Mouse (Mus musculus): ENCODE data around the gene Plekhg6. TPM values are rescaled to one million over a fixed set of nuclear protein-coding genes. Genes with fewer than 3 reads are reported as not detected.

Plekhg6 gene
- polyA plus RNA-seq, 1 experiment from 2014 or later, result 0.12 TPM

DNA sequence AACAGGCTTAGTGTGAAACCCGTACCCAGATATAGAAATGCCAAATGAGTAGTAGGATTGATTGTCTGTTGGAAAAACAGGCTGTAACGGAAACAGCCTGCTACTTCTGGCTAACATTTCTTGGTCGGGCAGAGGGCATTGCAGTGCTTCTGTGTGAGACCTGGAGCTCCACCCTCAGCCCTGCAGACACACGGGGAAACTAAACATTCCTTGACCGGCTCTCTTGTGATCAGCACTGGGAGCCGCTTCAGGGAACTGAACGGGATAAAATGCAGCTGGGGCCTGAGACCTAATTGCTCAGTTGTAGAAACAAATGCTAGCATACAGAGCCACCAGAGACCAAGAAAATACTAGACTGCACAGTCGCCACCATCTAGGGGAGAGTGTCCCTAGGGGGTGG, 24.3 kb downstream of the Plekhg6 start:
- Histone ChIP-seq H3K4me3 (no peak overlapping the region), H3K9me3 (replicated peaks) (no peaks in the 10 kb centered on the region), H3K36me3 (peaks cover 28% of the 10 kb centered on the region), H3K4me1 (peaks cover 33% of the 10 kb centered on the region), H3K27ac (replicated peaks) (no peak overlapping the region), H3K27me3 (ENCODE audit: low read depth, poor library complexity, severe bottlenecking) (peaks cover 74% of the 10 kb centered on the region)
- WGBS, result 43% methylated on average over 8 of the region's 8 CpGs
- no peak for DNase-seq (ENCODE audit: low spot score)

DNA sequence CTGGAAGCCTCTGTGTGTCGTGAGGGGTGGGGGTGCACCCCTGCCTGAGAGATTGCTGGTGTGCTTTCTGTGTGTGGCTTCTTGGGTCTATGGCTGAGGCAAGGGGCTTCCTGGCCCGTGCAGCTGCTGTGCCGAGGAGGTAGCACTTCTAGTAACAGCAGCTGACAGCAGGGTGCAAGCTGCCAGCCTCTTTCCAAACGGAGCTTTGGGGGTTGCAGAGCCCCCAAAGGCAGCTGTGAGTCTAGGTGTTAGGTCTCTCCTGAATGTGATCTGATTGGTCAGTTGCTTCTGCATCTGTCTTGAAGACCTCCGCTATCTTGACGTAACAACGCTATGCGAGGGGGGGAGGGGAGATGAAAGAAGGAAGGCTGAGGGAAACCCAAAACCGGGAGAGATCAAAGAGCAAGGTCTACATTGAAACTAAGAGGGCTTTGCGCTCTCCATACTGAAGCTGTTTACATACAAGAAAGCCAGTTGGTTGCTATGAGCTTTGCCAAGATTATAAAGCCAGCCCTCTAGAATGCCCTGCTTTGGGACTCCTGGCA, 25.3 kb downstream of the Plekhg6 start:
- H3K27ac ChIP-seq (replicated peaks), result no peak overlapping the region; the same call in 1 of the 2 replicates
- 7% methylated on average over 10 of the region's 10 CpGs for WGBS
- peaks cover 74% of the 10 kb centered on the region for H3K27me3 ChIP-seq (ENCODE audit: low read depth, poor library complexity, severe bottlenecking)
- peaks cover 38% of the 10 kb centered on the region for H3K4me1 ChIP-seq
- H3K9me3 ChIP-seq (replicated peaks), result no peaks in the 10 kb centered on the region
- H3K4me3 ChIP-seq, result peak overlapping the region; percentile 31; the same call in 1 of the 2 replicates
- peak; percentile 34 for DNase-seq (ENCODE audit: low spot score)
- H3K36me3 ChIP-seq, result peaks cover 24% of the 10 kb centered on the region

DNA sequence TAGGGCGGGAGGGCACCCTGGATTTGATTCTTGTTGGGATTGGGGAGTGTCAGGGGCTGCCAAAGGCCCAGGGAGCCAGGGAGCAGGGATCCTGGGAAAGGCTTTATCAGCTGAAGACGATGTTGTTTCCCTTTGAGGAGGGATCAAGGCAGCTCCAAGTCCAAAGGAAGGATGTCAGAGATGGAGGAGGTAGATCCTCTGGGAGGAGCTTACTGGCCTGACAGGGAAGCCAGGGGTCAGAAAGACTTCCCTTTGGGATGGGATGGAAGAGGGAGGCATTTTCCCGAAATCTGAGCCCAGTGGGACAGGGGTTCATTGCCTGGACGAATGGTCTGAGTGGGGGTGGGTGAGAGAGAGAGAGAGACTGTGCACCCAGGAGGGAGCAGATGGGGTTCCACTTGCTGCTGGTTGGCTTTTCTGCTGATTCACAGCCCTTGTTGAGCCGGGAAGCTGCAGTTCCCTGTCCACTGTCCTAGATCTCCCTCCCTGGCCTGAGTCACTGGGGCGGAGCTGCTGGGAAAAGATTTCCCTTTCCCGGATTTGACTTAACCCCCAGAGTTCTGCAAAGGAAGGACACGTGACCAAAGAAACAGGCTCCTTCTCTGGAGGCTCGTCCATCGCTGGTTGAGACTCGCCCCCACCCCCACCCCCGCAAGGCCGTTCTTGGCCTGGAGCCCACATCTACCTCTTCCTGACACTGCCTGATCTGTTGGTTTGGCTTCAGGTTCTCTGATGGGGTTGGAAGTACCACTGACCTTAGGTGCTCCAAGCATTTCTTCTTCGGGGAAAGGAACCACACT, 26.0 kb downstream of the Plekhg6 start:
- Histone ChIP-seq H3K27me3 (ENCODE audit: low read depth, poor library complexity, severe bottlenecking) (peaks cover 73% of the 10 kb centered on the region), H3K4me3 (no peak overlapping the region), H3K36me3 (peaks cover 24% of the 10 kb centered on the region), H3K9me3 (replicated peaks) (no peaks in the 10 kb centered on the region), H3K4me1 (peaks cover 45% of the 10 kb centered on the region), H3K27ac (replicated peaks) (peak overlapping the region; percentile 24; the same call in 1 of the 2 replicates)
- DNase-seq (ENCODE audit: low spot score), result no peak
- WGBS, result 9% methylated on average over 14 of the region's 14 CpGs

DNA sequence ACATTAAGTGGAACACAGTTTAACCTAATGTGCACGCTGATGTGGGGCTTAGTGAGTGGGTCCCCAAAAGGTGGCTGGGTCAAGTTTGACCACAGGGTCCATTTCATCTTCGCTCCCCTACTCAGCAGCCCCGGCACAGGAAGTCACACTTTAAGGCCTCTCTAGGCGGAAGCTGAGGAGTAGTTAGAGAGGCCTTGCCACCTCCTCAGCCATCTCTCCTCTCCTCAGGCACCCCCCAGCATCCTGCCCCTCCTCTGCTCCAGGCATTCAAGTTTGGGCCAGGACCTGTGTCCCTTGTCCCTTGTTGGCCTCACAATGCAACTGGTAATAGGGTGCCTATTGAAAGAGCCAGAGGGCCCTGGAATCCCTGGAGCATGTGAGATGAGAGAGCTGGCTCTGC, 26.9 kb downstream of the Plekhg6 start:
- Histone ChIP-seq H3K27ac (replicated peaks) (peak overlapping the region; percentile 39; the same call in 1 of the 2 replicates), H3K36me3 (peaks cover 17% of the 10 kb centered on the region), H3K4me3 (no peak overlapping the region), H3K9me3 (replicated peaks) (no peaks in the 10 kb centered on the region), H3K27me3 (ENCODE audit: low read depth, poor library complexity, severe bottlenecking) (peaks cover 72% of the 10 kb centered on the region), H3K4me1 (peaks cover 54% of the 10 kb centered on the region)
- 79% methylated on average over 4 of the region's 4 CpGs for WGBS
- DNase-seq (ENCODE audit: low spot score), result no peak

DNA sequence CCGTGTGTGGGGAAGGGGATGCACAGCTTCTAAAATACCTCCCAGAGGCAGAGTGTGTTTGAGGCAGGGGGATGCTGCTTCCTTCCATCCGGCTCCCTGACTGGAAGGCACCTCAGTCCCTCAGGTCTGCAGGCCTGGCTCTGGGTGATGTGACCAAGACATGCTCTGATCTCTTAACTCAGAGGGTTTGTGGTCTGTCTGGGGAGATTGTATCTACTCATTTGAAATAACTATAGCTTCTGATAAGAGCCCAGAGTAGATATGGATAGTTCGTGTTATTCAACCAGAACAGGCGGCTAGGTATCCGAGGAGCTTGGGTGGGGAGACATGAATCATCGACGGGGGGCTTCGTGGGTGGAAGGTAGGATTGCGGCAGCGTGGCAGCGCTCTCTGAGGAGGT, 27.4 kb downstream of the Plekhg6 start:
- Histone ChIP-seq H3K4me1 (peaks cover 54% of the 10 kb centered on the region), H3K4me3 (no peak overlapping the region), H3K27ac (replicated peaks) (no peak overlapping the region), H3K36me3 (peaks cover 12% of the 10 kb centered on the region), H3K27me3 (ENCODE audit: low read depth, poor library complexity, severe bottlenecking) (peaks cover 72% of the 10 kb centered on the region), H3K9me3 (replicated peaks) (no peaks in the 10 kb centered on the region)
- WGBS, result 79% methylated on average over 11 of the region's 11 CpGs
- no peak for DNase-seq (ENCODE audit: low spot score)

DNA sequence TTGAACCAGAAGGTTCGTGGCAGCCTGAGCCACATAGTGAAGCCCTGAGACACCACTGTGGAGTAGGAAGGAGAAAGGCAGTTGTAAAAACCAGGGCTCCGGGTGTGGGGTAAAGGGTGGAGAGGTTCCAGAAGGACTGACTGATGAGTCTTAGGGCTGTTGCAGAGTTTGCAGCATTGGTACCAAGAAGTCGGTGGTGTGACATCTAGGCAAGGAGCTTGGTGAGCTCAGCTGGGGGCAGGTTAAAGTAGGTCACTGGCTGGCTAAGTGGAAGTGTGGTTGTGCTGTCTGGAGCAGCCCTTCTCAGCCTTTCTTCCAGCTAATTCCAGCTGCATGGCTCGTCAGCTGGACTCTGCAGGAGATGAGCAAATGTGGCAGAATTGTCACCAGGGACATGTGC, 27.8 kb downstream of the Plekhg6 start:
- DNase-seq (ENCODE audit: low spot score), result no peak
- no peaks in the 10 kb centered on the region for H3K9me3 ChIP-seq (replicated peaks)
- peaks cover 72% of the 10 kb centered on the region for H3K27me3 ChIP-seq (ENCODE audit: low read depth, poor library complexity, severe bottlenecking)
- peaks cover 54% of the 10 kb centered on the region for H3K4me1 ChIP-seq
- WGBS, result 54% methylated on average over 4 of the region's 4 CpGs
- no peak overlapping the region for H3K27ac ChIP-seq (replicated peaks)
- H3K4me3 ChIP-seq, result no peak overlapping the region
- H3K36me3 ChIP-seq, result peaks cover 8% of the 10 kb centered on the region

DNA sequence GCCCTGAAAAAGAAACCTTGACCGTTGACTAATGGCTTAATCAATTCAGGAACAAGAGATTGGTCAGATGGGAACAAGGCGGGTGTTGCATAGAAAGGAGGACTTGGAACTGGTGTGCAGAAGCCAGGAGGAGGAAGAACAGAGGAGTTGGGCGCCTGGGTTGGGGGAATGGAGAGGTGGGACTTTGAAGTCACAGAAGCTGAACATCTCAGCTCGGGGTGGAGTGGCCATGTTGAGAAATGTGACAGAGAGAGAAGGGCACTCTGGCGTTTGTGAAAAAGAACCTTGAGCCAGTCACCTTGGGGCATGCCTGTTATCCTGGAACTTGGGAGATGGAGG, 28.6 kb downstream of the Plekhg6 start:
- peaks cover 54% of the 10 kb centered on the region for H3K4me1 ChIP-seq
- H3K27ac ChIP-seq (replicated peaks), result no peak overlapping the region
- peaks cover 72% of the 10 kb centered on the region for H3K27me3 ChIP-seq (ENCODE audit: low read depth, poor library complexity, severe bottlenecking)
- H3K4me3 ChIP-seq, result no peak overlapping the region
- H3K36me3 ChIP-seq, result peaks cover under 1% of the 10 kb centered on the region; the same call in 1 of the 2 replicates
- WGBS, result 68% methylated on average over 5 of the region's 5 CpGs
- DNase-seq (ENCODE audit: low spot score), result no peak
- no peaks in the 10 kb centered on the region for H3K9me3 ChIP-seq (replicated peaks)

DNA sequence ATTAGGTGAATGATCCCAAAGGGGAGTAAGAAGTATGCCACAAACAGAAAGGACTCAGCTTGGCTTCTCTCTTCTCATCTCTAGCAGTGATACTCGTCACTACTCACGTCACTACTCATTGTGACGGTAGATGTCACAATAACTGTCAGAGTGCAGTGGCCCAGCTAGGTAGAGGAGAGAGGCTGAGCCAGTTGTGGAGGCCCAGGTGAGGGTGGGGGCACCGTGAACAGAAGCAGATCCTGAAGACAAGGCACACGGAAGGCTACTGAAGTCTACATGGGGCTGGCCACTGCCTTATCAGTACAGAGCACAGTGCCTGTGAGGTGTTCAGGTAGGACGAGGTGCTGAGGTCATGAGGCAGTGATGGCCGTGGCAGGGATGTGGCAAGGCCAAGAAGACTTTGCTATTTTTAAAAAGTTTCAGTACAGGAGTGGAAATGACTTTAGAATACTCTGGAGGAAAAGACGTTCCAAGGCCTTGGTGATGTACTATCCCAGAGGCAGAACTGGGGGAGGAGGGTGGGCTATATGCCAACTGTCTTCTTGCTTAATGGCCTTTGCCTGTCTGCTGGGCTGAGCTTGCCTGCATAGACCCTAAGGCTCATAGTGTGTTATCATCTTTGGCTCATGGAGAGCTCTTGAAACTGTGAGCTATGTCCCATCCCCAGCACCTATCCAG, 29.1 kb downstream of the Plekhg6 start:
- H3K27ac ChIP-seq (replicated peaks), result no peak overlapping the region
- H3K4me3 ChIP-seq, result no peak overlapping the region
- H3K27me3 ChIP-seq (ENCODE audit: low read depth, poor library complexity, severe bottlenecking), result peaks cover 75% of the 10 kb centered on the region
- DNase-seq (ENCODE audit: low spot score), result no peak
- H3K4me1 ChIP-seq, result peaks cover 54% of the 10 kb centered on the region
- no peaks in the 10 kb centered on the region for H3K9me3 ChIP-seq (replicated peaks)
- 80% methylated on average over 8 of the region's 8 CpGs for WGBS
- no peaks in the 10 kb centered on the region for H3K36me3 ChIP-seq

DNA sequence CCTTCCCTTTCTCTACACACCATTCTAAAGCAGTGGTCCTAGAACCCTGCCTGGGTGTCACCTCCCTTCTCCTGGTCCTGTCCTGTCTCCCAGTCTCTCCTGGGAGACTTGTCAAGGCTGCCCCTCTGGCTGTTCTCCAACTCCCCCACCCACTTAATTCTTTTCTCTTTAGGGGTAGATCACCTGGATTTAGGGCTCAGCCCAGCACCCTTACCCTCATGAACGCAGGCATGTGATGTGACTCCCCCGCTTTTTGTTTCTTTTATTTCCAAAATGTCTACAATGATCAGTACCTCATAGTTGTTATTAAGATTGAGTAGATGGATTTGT, 29.6 kb downstream of the Plekhg6 start:
- Histone ChIP-seq H3K4me1 (peaks cover 50% of the 10 kb centered on the region), H3K4me3 (peak overlapping the region; percentile 72), H3K9me3 (replicated peaks) (no peaks in the 10 kb centered on the region), H3K27ac (replicated peaks) (peak overlapping the region; percentile 76; the same call in 1 of the 2 replicates), H3K36me3 (no peaks in the 10 kb centered on the region), H3K27me3 (ENCODE audit: low read depth, poor library complexity, severe bottlenecking) (peaks cover 75% of the 10 kb centered on the region)
- DNase-seq (ENCODE audit: low spot score), result no peak
- 75% methylated on average over 2 of the region's 2 CpGs for WGBS

DNA sequence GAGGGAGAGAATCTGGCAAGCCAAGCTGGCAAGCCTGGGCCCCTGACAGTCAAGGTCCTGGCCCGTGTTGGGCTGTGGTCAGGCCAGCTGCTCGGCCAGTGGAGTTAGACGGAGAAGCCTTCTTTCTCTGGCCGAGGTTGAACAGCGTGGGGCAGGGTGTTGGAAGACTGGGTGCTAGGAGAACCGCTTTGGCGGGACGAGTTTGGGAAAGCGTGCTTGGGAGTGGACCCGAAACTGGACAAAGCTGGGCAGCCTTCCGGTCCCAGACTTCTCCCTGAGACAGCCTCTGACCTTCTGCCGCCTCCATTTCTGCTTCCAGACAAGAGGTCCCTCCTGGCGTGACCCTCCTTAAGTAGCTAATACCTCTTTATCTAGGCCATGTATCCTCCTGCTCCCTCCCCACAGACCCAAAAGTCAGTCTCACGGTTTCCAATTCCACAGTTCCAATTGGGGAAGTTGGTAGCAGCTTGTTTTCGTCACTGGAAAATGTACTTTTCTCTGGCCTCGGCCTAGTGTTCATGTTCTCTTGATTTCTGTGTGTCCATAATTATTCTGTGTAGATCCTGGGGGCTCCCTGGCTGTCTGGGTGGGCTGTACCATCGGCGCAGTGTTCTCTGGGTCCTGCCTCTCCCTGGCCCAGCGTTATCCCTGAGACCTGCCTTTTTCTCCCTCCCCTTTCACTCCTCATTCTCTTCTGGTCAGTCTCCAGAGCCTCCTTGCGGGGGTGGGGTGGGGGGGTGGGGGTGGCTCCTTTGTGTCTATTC, 30.2 kb downstream of the Plekhg6 start:
- peak; percentile 34 for DNase-seq (ENCODE audit: low spot score)
- peaks cover 69% of the 10 kb centered on the region for H3K27me3 ChIP-seq (ENCODE audit: low read depth, poor library complexity, severe bottlenecking)
- H3K27ac ChIP-seq (replicated peaks), result peak overlapping the region; percentile 76
- H3K4me1 ChIP-seq, result peaks cover 44% of the 10 kb centered on the region
- no peaks in the 10 kb centered on the region for H3K36me3 ChIP-seq
- 4% methylated on average over 20 of the region's 20 CpGs for WGBS
- no peaks in the 10 kb centered on the region for H3K9me3 ChIP-seq (replicated peaks)
- H3K4me3 ChIP-seq, result peak overlapping the region; percentile 72

DNA sequence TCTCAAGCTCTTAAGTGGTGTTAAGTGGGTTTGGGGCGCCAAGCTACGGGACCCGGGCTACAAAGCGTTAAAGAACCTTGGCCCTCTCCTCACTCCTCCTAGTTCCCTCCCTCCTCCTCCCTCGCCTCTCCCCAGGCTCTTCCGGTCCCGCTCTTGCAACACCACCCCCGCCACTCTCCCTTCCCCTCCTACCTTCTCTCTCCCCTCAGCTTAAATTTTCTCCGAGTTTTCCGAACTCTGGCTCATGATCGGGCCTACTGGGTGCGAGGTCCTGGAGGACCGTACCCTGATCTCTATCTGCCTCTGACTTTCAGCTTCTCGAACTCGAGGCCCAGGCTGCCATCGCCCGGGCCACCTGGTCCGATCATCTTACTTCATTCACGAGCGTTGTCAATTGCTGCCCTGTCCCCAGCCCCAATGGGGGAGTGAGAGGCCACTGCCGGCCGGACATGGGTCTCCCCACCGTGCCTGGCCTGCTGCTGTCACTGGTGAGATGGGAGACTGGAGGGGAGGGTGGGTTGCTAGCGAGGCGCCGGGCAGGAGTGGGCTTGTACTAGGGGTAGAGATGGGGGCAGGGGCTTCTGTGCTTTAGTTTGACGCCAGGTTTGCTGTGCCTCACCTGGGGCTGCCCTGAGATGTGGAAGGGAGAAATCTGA, 30.9 kb downstream of the Plekhg6 start:
- Histone ChIP-seq H3K27me3 (ENCODE audit: low read depth, poor library complexity, severe bottlenecking) (peaks cover 64% of the 10 kb centered on the region), H3K27ac (replicated peaks) (peak overlapping the region; percentile 76), H3K4me1 (peaks cover 37% of the 10 kb centered on the region), H3K4me3 (peak overlapping the region; percentile 72), H3K36me3 (no peaks in the 10 kb centered on the region), H3K9me3 (replicated peaks) (no peaks in the 10 kb centered on the region)
- peak; percentile 66 for DNase-seq (ENCODE audit: low spot score)
- WGBS, result under 1% methylated on average over 27 of the region's 27 CpGs
